Mouse (Mus musculus) left cerebral cortex, postnatal 10 days (tissue): ENCODE data around the gene Rnf183. TPM values are rescaled to one million over a fixed set of nuclear protein-coding genes. Genes with fewer than 3 reads are reported as not detected.
"Not testable (repeated sequence)": the region's sequence is repeated elsewhere in the genome, so short reads cannot be mapped to it uniquely, and the experiment has no call there.

Source experiments
- DNase-seq, 2 experiments: peaks; one replicate each; pipeline ENCODE4 v3.0.0; 2021 to 2022; ENCODE audit warnings: low spot score in 2 of 2, mixed read lengths in 1 of 2; ENCODE audit errors: extremely low spot score in 1 of 2
- intact Hi-C: fragments of 180-260 bp; cut with DNase I; formaldehyde crosslinking; loops from one replicate; pipeline ENCODE4 v1.15.1; 2025
- total RNA-seq, 2 experiments: library from RNA; stranded (reverse); gene quantifications; 2 replicates each; pipeline ENCODE4 v1.2.3; 2021

Gene Rnf183
- total RNA-seq: not detected

GRCm38 (mm10) chr4:62435081-62435480 lies at the start of gene Rnf183:
Gene Rnf183, minus strand, starts transcription at chr4:62435252.
- no peak for DNase-seq
- intact Hi-C loops: no loop called here

GRCm38 (mm10) chr4:62480709-62481605 lies 45.9 kb upstream of the Rnf183 start:
- intact Hi-C loops: no loop called here
- no peak for DNase-seq

GRCm38 (mm10) chr4:62479937-62480708 lies 45.1 kb upstream of the Rnf183 start, which contains the start of gene Bspry:
Gene Bspry, plus strand, starts transcription at chr4:62480053.
- intact Hi-C loops: no loop called here
- peak in 1 of 2 experiments; percentile 51 for DNase-seq

- intact Hi-C loops, DNase-seq: not testable (repeated sequence)
These were observed 44.5 kb upstream of the Rnf183 start for GRCm38 (mm10) chr4:62479593-62479936.

GRCm38 (mm10) chr4:62477542-62478244 lies 42.6 kb upstream of the Rnf183 start:
- no peak for DNase-seq
- intact Hi-C loops: no loop called here

GRCm38 (mm10) chr4:62475793-62476192 lies 40.7 kb upstream of the Rnf183 start:
- intact Hi-C loops: no loop called here
- no peak for DNase-seq

- intact Hi-C loops: no loop called here
- DNase-seq: no peak
These were observed 40.1 kb upstream of the Rnf183 start for GRCm38 (mm10) chr4:62475131-62475530.

- intact Hi-C loops: no loop called here
- no peak for DNase-seq
These were observed 37.0 kb upstream of the Rnf183 start for GRCm38 (mm10) chr4:62472071-62472470.

GRCm38 (mm10) chr4:62470598-62471051 lies 35.6 kb upstream of the Rnf183 start, which contains the start of gene Wdr31:
Gene Wdr31, minus strand, starts transcription at chr4:62470896.
- DNase-seq: peak; percentile 82 to 87
- intact Hi-C loops: no loop called here

- intact Hi-C loops: no loop called here
- no peak for DNase-seq
These were observed 33.1 kb upstream of the Rnf183 start for GRCm38 (mm10) chr4:62468158-62468557.

GRCm38 (mm10) chr4:62463124-62463523 lies 28.1 kb upstream of the Rnf183 start:
- DNase-seq: no peak
- intact Hi-C loops: loop anchor here (5.0 kb wide), 1 partner anchor 34 kb away; no protein-coding TSS in a partner anchor

- intact Hi-C loops: loop anchor here (5.0 kb wide), 1 partner anchor 37 kb away; no protein-coding TSS in a partner anchor
- DNase-seq: no peak
These were observed 25.3 kb upstream of the Rnf183 start for GRCm38 (mm10) chr4:62460348-62460747.

- intact Hi-C loops: loop anchor here (5.0 kb wide), 1 partner anchor 303 kb away; no protein-coding TSS in a partner anchor
These were observed 24.0 kb upstream of the Rnf183 start for GRCm38 (mm10) chr4:62459081-62459480.

GRCm38 (mm10) chr4:62454995-62455394 lies 19.9 kb upstream of the Rnf183 start:
- intact Hi-C loops: loop anchor here (5.0 kb wide), 1 partner anchor 307 kb away; no protein-coding TSS in a partner anchor
- DNase-seq: peak in 1 of 2 experiments; percentile 49

More at GRCm38 (mm10) chr4:62459081-62459480, 24.0 kb upstream of the Rnf183 start:
- DNase-seq: peak; percentile 32 to 53

GRCm38 (mm10) chr4:62440986-62441385 lies 5.9 kb upstream of the Rnf183 start:
- intact Hi-C loops: no loop called here
- DNase-seq: no peak

GRCm38 (mm10) chr4:62440544-62440943 lies 5.5 kb upstream of the Rnf183 start:
- intact Hi-C loops: no loop called here
- no peak for DNase-seq

- intact Hi-C loops: no loop called here
These were observed 4.7 kb upstream of the Rnf183 start for GRCm38 (mm10) chr4:62439793-62440192.

GRCm38 (mm10) chr4:62437871-62438270 lies 2.8 kb upstream of the Rnf183 start:
- DNase-seq: no peak
- intact Hi-C loops: no loop called here

More at GRCm38 (mm10) chr4:62439793-62440192, 4.7 kb upstream of the Rnf183 start:
- DNase-seq: no peak
